In the genomic region with DNA sequence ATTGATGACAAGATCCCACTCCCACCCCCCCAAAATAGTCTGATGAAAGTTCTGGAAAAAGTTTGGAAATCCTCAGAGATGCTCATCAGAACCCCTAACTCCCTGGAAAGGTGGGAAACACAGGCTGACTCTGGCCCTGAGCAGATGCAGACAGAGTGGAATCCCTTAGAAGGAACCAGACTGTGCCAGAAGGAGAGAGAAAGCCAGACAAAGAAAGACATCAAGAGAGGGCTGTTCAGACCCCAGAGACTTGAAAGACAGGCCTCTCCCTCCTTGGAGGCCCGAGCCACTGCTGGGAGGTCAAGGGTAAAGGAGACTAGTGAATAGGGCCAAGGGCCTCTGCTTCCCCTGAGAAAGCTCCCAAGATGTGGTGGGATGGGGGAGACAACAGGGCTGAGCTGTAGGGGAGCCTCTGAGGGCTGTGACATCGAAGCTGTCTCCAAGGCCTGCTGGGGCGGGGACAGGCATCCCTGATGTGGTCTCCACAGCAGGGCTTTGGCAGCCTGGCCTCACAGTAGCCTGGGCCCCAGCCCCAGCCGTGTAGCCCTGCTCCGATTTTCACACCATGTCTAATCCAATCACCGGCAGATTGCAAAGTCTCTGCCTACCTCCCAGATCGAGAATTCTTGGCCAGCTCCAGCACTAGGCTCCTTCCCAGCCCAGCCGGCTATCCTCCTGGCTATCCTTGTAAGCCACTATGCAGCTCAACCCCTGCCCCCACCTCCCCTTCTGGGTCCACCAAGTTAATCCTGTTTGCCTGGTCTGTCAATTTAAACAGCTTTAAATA, we compare ENCODE assay signal across 9 mouse cellular contexts.
DNase-seq lines count a peak whose midpoint lies in the region; ATAC-seq and TF ChIP-seq lines count a peak whose summit lies in the region.
"Had no signal": no experiment of that assay in that cellular context is flagged by ENCODE, and none has a peak within 500 bp of the region (broad histone marks: within the 10 kb centered on the region; RNA-seq: fewer than 3 reads in every experiment).

No protein-coding gene starts in this region.

- DNase-seq in heart, embryonic 10.5 days (ENCODE audit: low spot score): peak; percentile 74
- no peak for DNase-seq in heart, postnatal 36 days
- DNase-seq in brain, embryonic 14.5 days (ENCODE audit: low read depth): peak; percentile 94
- DNase-seq in forebrain, postnatal 0 days: peak; percentile 52
- DNase-seq in left cerebral cortex, postnatal 14 days (ENCODE audit: low spot score in 2 of 2): no peak
- DNase-seq in thymus, postnatal 14 days: no peak

- peak overlapping the region; percentile 80 for H3K27ac ChIP-seq in heart, embryonic 10.5 days
- no peak overlapping the region for H3K27ac ChIP-seq in forebrain, postnatal 0 days (ENCODE audit: low read depth, low read length)
- peak overlapping the region; percentile 35; the same call in 1 of the 2 replicates for H3K27ac ChIP-seq in midbrain, embryonic 15.5 days
- H3K27ac ChIP-seq: liver, embryonic 14.5 days had no signal

- no peaks in the 10 kb centered on the region for H3K27me3 ChIP-seq in heart, embryonic 10.5 days (ENCODE audit: insufficient read depth, poor library complexity, severe bottlenecking)
- H3K27me3 ChIP-seq in forebrain, postnatal 0 days (ENCODE audit: insufficient read depth, low read length): no peaks in the 10 kb centered on the region
- 0 out of 2 replicates have a peak, but pooled peaks cover 3% of the 10 kb centered on the region for H3K27me3 ChIP-seq in midbrain, embryonic 15.5 days (replicated peaks)

- no peaks in the 10 kb centered on the region for H3K9me3 ChIP-seq in heart, embryonic 10.5 days
- H3K9me3 ChIP-seq in forebrain, postnatal 0 days (ENCODE audit: low read length): no peaks in the 10 kb centered on the region
- no peaks in the 10 kb centered on the region for H3K9me3 ChIP-seq in midbrain, embryonic 15.5 days

- H3K4me1 ChIP-seq in heart, embryonic 10.5 days: peaks cover 53% of the 10 kb centered on the region
- no peaks in the 10 kb centered on the region for H3K4me1 ChIP-seq in forebrain, postnatal 0 days (ENCODE audit: insufficient read depth)
- peaks cover 4% of the 10 kb centered on the region for H3K4me1 ChIP-seq in midbrain, embryonic 15.5 days

- H3K4me2 ChIP-seq in forebrain, postnatal 0 days (ENCODE audit: low read depth): no peak overlapping the region
- no peak overlapping the region for H3K4me2 ChIP-seq in midbrain, embryonic 15.5 days

- ATAC-seq in forebrain, postnatal 0 days: peak; percentile 88
- ATAC-seq in midbrain, embryonic 15.5 days (replicated peaks): peak; percentile 93
- no peak for ATAC-seq in megakaryocyte, adult 5-6 weeks (ENCODE audit: poor library complexity, severe bottlenecking)

- H3K4me3 ChIP-seq in heart, embryonic 10.5 days: no peak overlapping the region
- H3K4me3 ChIP-seq in forebrain, postnatal 0 days (ENCODE audit: low read depth, low read length): no peak overlapping the region
- H3K4me3 ChIP-seq in midbrain, embryonic 15.5 days: no peak overlapping the region

- intact Hi-C loops in heart, postnatal 36 days (cut with DNase I): no loop called here
- intact Hi-C loops in left cerebral cortex, postnatal 14 days (cut with DNase I): loop anchor here (5.0 kb wide), 1 partner anchor 41 kb away; no protein-coding TSS in a partner anchor

- H3K36me3 ChIP-seq in heart, embryonic 10.5 days: no peaks in the 10 kb centered on the region
- no peaks in the 10 kb centered on the region for H3K36me3 ChIP-seq in forebrain, postnatal 0 days (ENCODE audit: insufficient read depth)
- H3K36me3 ChIP-seq in midbrain, embryonic 15.5 days (replicated peaks): no peaks in the 10 kb centered on the region

- H3K9ac ChIP-seq in forebrain, postnatal 0 days: no peak overlapping the region
- H3K9ac ChIP-seq in midbrain, embryonic 15.5 days: no peak overlapping the region
- H3K9ac ChIP-seq: liver, embryonic 14.5 days had no signal

- WGBS in heart, embryonic 10.5 days: 19% methylated on average over 8 of the region's 8 CpGs
- 7% methylated on average over 8 of the region's 8 CpGs for WGBS in forebrain, postnatal 0 days
- WGBS in midbrain, embryonic 15.5 days: 7% methylated on average over 8 of the region's 8 CpGs

- TF ChIP-seq POLR2A in brain, embryonic 14.5 days (IDR thresholded peaks at IDR 0.05; ENCODE audit: borderline replicate concordance, extremely low read depth, insufficient read depth, insufficient read length, poor library complexity, severe bottlenecking): no peak

- TF ChIP-seq CTCF in brain, embryonic 14.5 days (IDR thresholded peaks at IDR 0.05; ENCODE audit: borderline replicate concordance, extremely low read depth, insufficient read depth, insufficient read length): no peak
- TF ChIP-seq CTCF in forebrain, postnatal 0 days (IDR thresholded peaks at IDR 0.05; ENCODE audit: low read depth): no peak

Comparison
In these comparisons a context has a peak if more than half of its experiments do, and no peak if none do; other contexts are left out.
1. DNase-seq: peak in heart, embryonic 10.5 days (single experiment), brain, embryonic 14.5 days (single experiment) and forebrain, postnatal 0 days (single experiment); none in heart, postnatal 36 days (0 of 2), left cerebral cortex, postnatal 14 days (0 of 2) and thymus, postnatal 14 days (single experiment).